Mouse (Mus musculus) urinary bladder, postnatal 36 days (tissue): ENCODE data around the gene BC016579.

ENCODE experiments used
- DNase-seq, 2 experiments: peaks; one replicate each; pipeline ENCODE4 v3.0.0; 2022; ENCODE audit warnings: low spot score in 2 of 2, mixed read lengths in 1 of 2

The BC016579 gene

GRCm38 (mm10) chr16:45643944-45644343, 9.9 kb downstream of the BC016579 start:
- no peak for DNase-seq

- DNase-seq, result no peak
These were observed 12.6 kb downstream of the BC016579 start for GRCm38 (mm10) chr16:45641301-45641700.

- no peak for DNase-seq
These were observed 13.7 kb downstream of the BC016579 start for GRCm38 (mm10) chr16:45640070-45640762.

- DNase-seq, result no peak
These were observed 18.0 kb downstream of the BC016579 start for GRCm38 (mm10) chr16:45635826-45636225.

GRCm38 (mm10) chr16:45632420-45632819, 21.4 kb downstream of the BC016579 start:
- no peak for DNase-seq

- peak; percentile 45 to 54 for DNase-seq
These were observed 23.4 kb downstream of the BC016579 start for GRCm38 (mm10) chr16:45630347-45630960.

- no peak for DNase-seq
These were observed 24.3 kb downstream of the BC016579 start for GRCm38 (mm10) chr16:45629497-45630105.

- DNase-seq, result no peak
These were observed 28.5 kb downstream of the BC016579 start for GRCm38 (mm10) chr16:45625342-45625741.

GRCm38 (mm10) chr16:45624791-45625190, 29.1 kb downstream of the BC016579 start:
- no peak for DNase-seq

- no peak for DNase-seq
These were observed 30.6 kb downstream of the BC016579 start for GRCm38 (mm10) chr16:45623230-45623629.

- no peak for DNase-seq
These were observed 34.0 kb downstream of the BC016579 start for GRCm38 (mm10) chr16:45619751-45620375.

GRCm38 (mm10) chr16:45615944-45616343, 37.9 kb downstream of the BC016579 start:
- DNase-seq, result no peak

GRCm38 (mm10) chr16:45613247-45613646, 40.6 kb downstream of the BC016579 start:
- no peak for DNase-seq

- DNase-seq, result no peak
These were observed 43.6 kb downstream of the BC016579 start, which contains the start of gene Gcsam for GRCm38 (mm10) chr16:45610267-45610666. TSS of gene Gcsam (plus strand) at chr16:45610380.

GRCm38 (mm10) chr16:45609300-45609699, 44.6 kb downstream of the BC016579 start:
- DNase-seq, result no peak

- DNase-seq, result no peak
These were observed 45.4 kb downstream of the BC016579 start for GRCm38 (mm10) chr16:45608481-45608954.

- no peak for DNase-seq
These were observed 58.4 kb downstream of the BC016579 start for GRCm38 (mm10) chr16:45595494-45595893.

GRCm38 (mm10) chr16:45593656-45594055, 60.2 kb downstream of the BC016579 start:
- no peak for DNase-seq

GRCm38 (mm10) chr16:45582512-45582911, 71.4 kb downstream of the BC016579 start:
- DNase-seq, result peak in 1 of 2 experiments; percentile 2

- no peak for DNase-seq
These were observed 74.0 kb downstream of the BC016579 start for GRCm38 (mm10) chr16:45579883-45580282.
